Mouse (Mus musculus) liver, adult 2 months (tissue): ENCODE results near the gene Cnot6l. TPM values are rescaled to one million over a fixed set of nuclear protein-coding genes. Genes with fewer than 3 reads are reported as not detected.

ENCODE experiments used
- DNase-seq: peaks from one replicate; pipeline ENCODE4 v3.0.0-alpha.2; 2011; ENCODE audit warnings: low read depth, low spot score; ENCODE audit errors: extremely low read depth
- H3K27ac ChIP-seq: fragments of 200-500 bp; replicated peaks from 2 replicates; pipeline ENCODE4 v1.5.1; 2012; ENCODE audit warnings: low read depth, mild to moderate bottlenecking, control low read depth, inconsistent platforms, low read length; ENCODE audit not compliant: insufficient read depth
- H3K27me3 ChIP-seq: fragments of 200-500 bp; 2 replicates; pipeline ENCODE4 v1.6.1; 2012; ENCODE audit warnings: mild to moderate bottlenecking, moderate library complexity, low read length, inconsistent platforms; ENCODE audit not compliant: control insufficient read depth, insufficient read depth
- H3K36me3 ChIP-seq: fragments of 200-500 bp; 2 replicates; pipeline ENCODE4 v1.6.1; 2012; ENCODE audit warnings: low read length, inconsistent platforms; ENCODE audit not compliant: control insufficient read depth, insufficient read depth
- H3K4me1 ChIP-seq: fragments of 200-500 bp; 2 replicates; pipeline ENCODE4 v1.6.1; 2011; ENCODE audit warnings: low read length; ENCODE audit not compliant: control insufficient read depth, insufficient read depth
- H3K4me3 ChIP-seq: fragments of 200-500 bp; 2 replicates; pipeline ENCODE4 v1.5.1; 2011; ENCODE audit warnings: low read depth, mild to moderate bottlenecking, control low read depth, low read length, moderate library complexity; ENCODE audit not compliant: insufficient read depth
- H3K79me2 ChIP-seq: fragments of 200-500 bp; 2 replicates; pipeline ENCODE4 v1.6.1; 2012; ENCODE audit warnings: inconsistent platforms, mild to moderate bottlenecking, low read length, moderate library complexity; ENCODE audit not compliant: control insufficient read depth, insufficient read depth
- H3K9ac ChIP-seq: fragments of 200-500 bp; 2 replicates; pipeline ENCODE4 v1.6.1; 2012; ENCODE audit warnings: low read depth, mild to moderate bottlenecking, control low read depth, inconsistent platforms, low read length
- CTCF ChIP-seq: fragments of 200-500 bp; IDR thresholded peaks from 2 replicates; pipeline ENCODE4 v1.5.1; 2011; ENCODE audit warnings: low read depth, low read length, control low read depth
- POLR2A ChIP-seq: fragments of 200-500 bp; IDR thresholded peaks from 2 replicates; pipeline ENCODE4 v1.6.1; 2011; ENCODE audit warnings: low read length, control low read depth; ENCODE audit not compliant: insufficient read depth; ENCODE audit errors: extremely low read depth
- WGBS: fragments of 180-500 bp; shearing (Covaris S2); methylation state at CpG from one replicate; pipeline ENCODE4 v1.1.7; 2018; 5-methylcytosine and 5-hydroxymethylcytosine counted together
- polyA plus RNA-seq: library from polyadenylated mRNA; depleted of rRNA; stranded (reverse); fragments of >200 nt; gene quantifications from 2 replicates; pipeline ENCODE4 v1.2.3, GENCODE M21; 2012
- total RNA-seq: library from RNA; depleted of rRNA; stranded (reverse); fragments of >200 nt; gene quantifications from 2 replicates; pipeline ENCODE4 v1.2.3, GENCODE M21; 2014

Cnot6l gene
- total and polyA plus RNA-seq, 2 experiments, result 3.5 to 24.7 TPM

DNA sequence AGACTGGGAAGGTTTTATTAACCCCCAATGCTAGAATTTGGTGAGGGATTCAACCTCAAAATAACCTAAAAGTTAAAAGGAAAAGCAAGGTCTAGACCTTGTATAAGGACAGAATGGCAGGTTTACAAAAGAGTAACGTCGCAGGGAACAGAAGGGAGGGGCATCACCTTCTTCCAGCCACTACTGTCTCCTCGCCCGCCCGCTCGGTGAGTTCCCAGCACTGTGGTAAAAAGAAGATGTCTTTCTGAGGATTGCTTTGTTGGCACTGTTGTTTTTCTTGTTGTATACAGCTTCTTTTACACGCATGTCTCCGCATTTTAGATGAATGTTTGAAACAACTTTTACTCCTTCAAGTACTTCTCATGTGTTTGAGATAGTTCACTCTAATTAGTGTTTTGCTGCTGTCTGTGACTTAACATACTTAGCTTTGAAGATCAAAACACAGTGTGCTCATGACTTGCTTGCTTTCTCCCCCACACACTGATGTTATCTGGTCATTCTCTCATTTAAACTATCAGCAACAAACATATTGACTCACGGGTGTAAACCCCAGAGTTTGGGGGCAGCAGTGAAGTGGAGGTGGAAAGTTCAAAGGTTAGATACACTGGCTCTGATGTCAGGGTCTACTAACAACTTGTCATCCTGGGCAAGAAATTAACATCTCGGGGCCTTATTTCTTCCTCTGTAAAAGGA is 37.6 kb upstream of the Cnot6l start:
- Histone ChIP-seq H3K4me1 (no peaks in the 10 kb centered on the region), H3K79me2 (no peaks in the 10 kb centered on the region), H3K9ac (no peak overlapping the region), H3K27me3 (no peaks in the 10 kb centered on the region), H3K36me3 (no peaks in the 10 kb centered on the region), H3K4me3 (no peak overlapping the region), H3K27ac (no peak overlapping the region)
- no peak for TF ChIP-seq CTCF
- WGBS, result 63% methylated on average over 10 of the region's 10 CpGs
- DNase-seq, result no peak

DNA sequence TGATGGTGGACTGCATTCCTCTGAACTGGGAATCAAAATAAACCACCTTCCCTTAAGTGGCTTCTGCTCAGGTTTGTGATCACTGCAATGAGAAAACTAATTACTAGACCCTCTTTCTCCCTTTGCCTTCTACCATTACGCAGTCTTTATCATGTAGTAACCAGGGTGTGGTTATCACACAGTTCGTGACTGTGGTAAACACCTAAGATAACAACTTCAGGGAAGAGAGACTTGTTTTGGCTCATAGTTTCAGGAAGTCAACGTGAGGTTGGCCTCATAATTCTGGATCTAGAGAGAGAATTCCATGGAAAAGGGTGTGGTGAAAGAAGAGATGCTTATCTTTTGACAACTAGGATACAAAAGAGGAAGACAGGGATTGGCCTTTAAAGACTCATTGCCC is 36.3 kb upstream of the Cnot6l start:
- Histone ChIP-seq H3K79me2 (no peaks in the 10 kb centered on the region), H3K27ac (no peak overlapping the region), H3K27me3 (no peaks in the 10 kb centered on the region), H3K9ac (no peak overlapping the region), H3K4me3 (no peak overlapping the region), H3K4me1 (no peaks in the 10 kb centered on the region), H3K36me3 (no peaks in the 10 kb centered on the region)
- 78% methylated on average over 3 of the region's 3 CpGs for WGBS
- no peak for TF ChIP-seq CTCF
- TF ChIP-seq POLR2A, result no peak
- DNase-seq, result no peak

DNA sequence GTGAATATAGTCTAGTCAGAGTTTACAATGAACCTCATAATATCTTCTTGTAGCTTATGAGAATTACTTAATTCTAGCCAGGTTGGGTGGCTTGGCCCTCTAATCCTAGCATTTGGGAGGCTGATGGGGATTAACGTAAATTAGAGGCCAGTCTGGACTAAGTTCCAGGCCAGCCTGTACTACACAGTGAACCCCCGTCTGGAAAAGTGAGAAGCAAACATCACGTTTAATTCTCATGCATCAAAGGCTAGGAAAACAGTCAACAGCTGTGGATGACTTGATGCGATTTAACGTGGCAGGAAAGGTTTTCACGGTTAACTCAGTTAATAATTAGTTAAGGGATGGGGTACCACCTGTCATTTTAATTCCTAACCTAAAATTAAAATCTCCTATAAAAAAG is 34.3 kb upstream of the Cnot6l start:
- TF ChIP-seq POLR2A (no peak), CTCF (no peak)
- H3K4me1 ChIP-seq, result no peaks in the 10 kb centered on the region
- no peaks in the 10 kb centered on the region for H3K79me2 ChIP-seq
- H3K27ac ChIP-seq, result no peak overlapping the region
- no peaks in the 10 kb centered on the region for H3K27me3 ChIP-seq
- H3K4me3 ChIP-seq, result no peak overlapping the region
- no peaks in the 10 kb centered on the region for H3K36me3 ChIP-seq
- H3K9ac ChIP-seq, result no peak overlapping the region
- 79% methylated on average over 6 of the region's 6 CpGs for WGBS
- DNase-seq, result no peak

DNA sequence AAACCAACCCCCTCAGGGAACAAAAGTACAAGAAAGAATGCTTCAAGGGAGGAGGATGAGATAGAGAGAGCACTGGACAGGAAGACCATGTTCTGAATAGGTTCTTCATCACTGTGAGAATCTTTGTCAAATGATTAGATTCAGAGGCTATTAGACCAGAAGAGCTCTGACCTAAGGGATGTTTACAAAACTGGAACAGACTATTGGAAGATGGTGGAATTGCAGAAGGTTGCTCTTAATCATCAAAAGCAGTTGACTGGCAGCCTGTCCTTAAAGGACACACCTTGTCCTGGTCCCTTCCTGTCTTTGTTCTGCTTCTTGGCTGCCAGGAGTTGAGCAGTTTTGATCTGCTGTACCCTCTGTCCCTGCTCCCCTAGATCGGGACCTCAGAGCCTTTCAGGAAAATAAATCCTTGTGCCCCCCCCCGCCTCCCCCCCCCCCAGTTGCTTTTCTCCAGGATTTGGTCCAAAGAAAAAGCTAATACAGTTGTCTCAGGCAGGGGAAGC is 32.6 kb upstream of the Cnot6l start:
- TF ChIP-seq POLR2A (no peak), CTCF (no peak)
- Histone ChIP-seq H3K27me3 (no peaks in the 10 kb centered on the region), H3K27ac (no peak overlapping the region), H3K79me2 (no peaks in the 10 kb centered on the region), H3K4me1 (no peaks in the 10 kb centered on the region), H3K9ac (no peak overlapping the region), H3K36me3 (no peaks in the 10 kb centered on the region), H3K4me3 (no peak overlapping the region)
- DNase-seq, result no peak
- 67% methylated on average over 2 of the region's 2 CpGs for WGBS

DNA sequence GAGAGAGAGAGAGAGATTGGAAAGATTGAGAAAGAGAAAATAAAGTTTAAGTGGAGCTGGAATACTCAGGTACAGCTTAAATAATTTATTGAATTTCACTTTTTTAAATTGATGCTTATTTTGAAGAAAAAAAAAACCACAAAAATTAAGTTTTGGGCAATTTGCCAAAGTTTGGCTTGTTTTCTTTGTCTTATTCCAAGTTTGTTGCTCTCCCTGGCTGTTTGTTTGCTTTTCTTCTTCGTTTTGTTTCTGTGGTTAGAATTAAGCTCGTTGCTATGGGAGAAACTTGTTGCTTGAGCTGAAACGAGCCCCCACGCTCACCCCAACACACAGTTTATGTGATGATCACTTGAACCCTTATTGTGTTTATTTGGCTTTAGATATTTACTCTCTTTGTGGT is 27.3 kb upstream of the Cnot6l start:
- WGBS, result 47% methylated on average over 4 of the region's 4 CpGs
- H3K79me2 ChIP-seq, result no peaks in the 10 kb centered on the region
- H3K4me1 ChIP-seq, result no peaks in the 10 kb centered on the region
- DNase-seq, result no peak
- no peak overlapping the region for H3K9ac ChIP-seq
- H3K27ac ChIP-seq, result no peak overlapping the region
- H3K36me3 ChIP-seq, result no peaks in the 10 kb centered on the region
- no peak for TF ChIP-seq CTCF
- TF ChIP-seq POLR2A, result no peak
- no peak overlapping the region for H3K4me3 ChIP-seq
- no peaks in the 10 kb centered on the region for H3K27me3 ChIP-seq

DNA sequence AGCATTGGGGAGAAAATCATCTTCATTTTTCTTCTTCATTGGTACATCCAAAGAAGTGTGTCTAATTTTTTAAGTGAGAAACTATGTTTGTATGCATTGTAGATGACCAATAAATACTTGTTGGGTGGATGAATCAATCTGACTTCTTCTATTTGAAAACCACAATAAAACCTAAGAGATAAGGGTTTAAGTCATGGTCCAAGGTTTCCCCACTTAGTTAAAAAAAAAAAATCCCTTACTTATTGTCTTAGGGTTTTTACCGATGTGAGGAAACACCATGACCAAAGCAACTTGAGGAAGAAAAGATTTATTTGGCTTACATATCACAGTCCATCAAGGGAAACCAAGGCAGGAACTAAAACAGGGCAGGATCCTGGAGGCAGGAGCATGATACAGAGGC is 25.8 kb upstream of the Cnot6l start:
- TF ChIP-seq CTCF, result no peak
- H3K79me2 ChIP-seq, result no peaks in the 10 kb centered on the region
- no peaks in the 10 kb centered on the region for H3K4me1 ChIP-seq
- no peak overlapping the region for H3K9ac ChIP-seq
- no peak for DNase-seq
- H3K4me3 ChIP-seq, result no peak overlapping the region
- H3K27ac ChIP-seq, result no peak overlapping the region
- WGBS, result 88% methylated on average over 1 of the region's 1 CpGs
- H3K27me3 ChIP-seq, result no peaks in the 10 kb centered on the region
- H3K36me3 ChIP-seq, result no peaks in the 10 kb centered on the region
